Mouse (Mus musculus): Measurements from ENCODE around the gene Ecd.

Gene Ecd

GRCm38 (mm10) chr14:20347991-20348541, at the start of gene Ecd, which contains the start of gene Fam149b:
TSS of gene Ecd (minus strand) at chr14:20348121.
TSS of gene Fam149b (plus strand) at chr14:20348162.
- peak; percentile 96 for DNase-seq

DNA sequence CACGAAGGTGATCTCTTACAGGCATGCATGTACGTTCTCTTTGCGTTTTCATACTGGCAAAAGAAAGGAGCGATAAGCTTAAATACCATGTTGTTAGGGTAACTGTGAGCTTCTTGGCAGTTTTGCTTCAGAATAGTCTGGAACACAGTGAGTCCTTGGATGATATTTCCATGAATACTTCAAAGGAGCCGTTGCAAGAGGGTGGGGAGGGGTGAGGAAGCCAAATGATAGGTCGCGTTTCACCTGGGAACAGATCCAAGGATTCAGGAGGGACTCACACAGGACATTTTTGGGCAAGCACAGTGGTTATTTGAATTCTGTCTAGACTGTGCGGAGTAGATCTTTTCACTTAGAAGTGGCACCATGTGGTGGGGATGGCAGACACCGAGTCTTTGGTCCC, 49.3 kb upstream of the Ecd start:
- no peak for DNase-seq

GRCm38 (mm10) chr14:20393205-20393913, 45.4 kb upstream of the Ecd start, which contains the start of gene Mrps16:
TSS of gene Mrps16 (minus strand) at chr14:20393634.
- DNase-seq, result peak; percentile 98

DNA sequence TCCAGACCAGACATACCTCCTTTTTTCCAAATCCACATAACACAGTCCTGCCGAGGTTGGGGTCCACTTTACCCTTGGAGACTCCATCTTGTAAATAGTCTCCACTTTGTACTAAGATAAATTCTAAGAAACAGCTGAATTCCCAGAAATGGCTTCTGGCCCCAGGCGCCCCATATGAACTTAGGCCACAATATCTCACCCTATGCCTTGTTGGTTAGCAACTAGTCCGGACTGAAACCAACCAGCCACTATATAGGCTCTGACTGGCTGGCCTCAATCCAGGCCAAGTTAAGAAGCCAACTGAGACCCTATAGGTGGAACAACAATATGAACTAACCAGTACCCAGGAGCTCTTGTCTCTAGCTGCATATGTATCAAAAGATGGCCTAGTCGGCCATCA, 44.4 kb upstream of the Ecd start:
- DNase-seq, result no peak

DNA sequence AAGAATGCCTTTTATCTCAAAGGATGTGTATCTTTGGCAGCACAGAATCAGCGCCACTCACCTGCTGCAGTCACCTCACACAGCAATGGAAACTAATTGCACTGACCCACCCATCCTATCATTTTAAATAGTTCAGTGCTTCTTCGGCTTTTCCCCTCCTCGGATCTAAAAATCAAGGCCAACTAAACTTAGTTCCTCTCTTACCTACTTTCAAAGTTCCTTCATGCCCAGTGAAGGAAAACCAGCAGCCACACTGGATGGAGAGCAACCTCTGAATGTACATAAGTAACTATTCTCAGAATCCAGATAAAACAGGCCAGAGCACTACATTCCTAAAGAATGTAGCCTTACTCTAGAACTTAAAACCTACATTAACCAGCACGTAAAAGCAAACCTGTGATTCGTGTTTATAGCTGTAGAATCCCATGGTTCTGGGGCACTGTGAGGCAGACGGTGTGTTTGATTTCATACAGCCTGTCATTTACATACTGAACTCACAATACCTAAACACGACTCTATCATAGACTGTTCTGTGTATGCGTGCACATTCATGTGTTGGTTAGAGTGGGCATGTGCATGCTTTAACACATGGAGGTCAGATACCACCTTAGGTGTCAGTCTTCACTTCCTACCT, 41.6 kb upstream of the Ecd start:
- no peak for DNase-seq

- DNase-seq, result peak; percentile 97
These were observed 40.7 kb upstream of the Ecd start, which contains the start of gene Dnajc9 for GRCm38 (mm10) chr14:20388441-20389129. TSS of gene Dnajc9 (minus strand) at chr14:20388910.

DNA sequence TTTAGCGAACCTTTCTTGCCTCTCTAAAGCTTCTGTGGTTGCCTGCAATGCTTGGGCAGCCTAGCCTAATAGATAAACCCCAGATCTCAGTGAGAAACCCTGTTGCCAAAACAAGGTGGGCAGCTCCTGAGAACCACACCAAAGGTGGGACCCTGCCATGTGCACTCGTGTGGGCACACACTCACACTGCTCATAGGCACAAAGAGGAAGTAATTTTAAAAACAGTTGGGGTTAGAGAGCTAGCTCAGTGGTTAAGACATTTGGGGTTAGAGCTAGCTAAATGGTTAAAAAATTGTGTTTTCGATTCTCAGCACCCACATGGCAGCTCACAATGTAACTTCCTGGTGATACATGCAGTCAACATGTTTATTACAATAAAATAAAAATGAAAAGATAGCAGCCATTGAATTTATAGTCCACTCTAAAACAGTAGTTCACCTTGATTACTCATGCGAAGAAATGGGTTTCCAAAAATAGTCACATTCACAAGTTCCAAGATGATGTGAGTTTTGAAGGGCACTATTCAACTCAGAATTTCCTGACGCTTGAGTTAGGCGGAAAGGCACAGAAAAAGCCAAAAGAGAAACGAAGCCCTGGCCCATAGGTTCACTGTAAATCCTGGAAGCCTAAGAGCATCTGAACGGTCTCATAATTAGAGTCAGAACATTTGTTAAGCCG, 32.0 kb upstream of the Ecd start:
- peak; percentile 34 for DNase-seq

GRCm38 (mm10) chr14:20379087-20379640, 31.2 kb upstream of the Ecd start:
- peak; percentile 73 for DNase-seq

- DNase-seq, result peak; percentile 72
These were observed 30.6 kb upstream of the Ecd start for GRCm38 (mm10) chr14:20378313-20379061.

DNA sequence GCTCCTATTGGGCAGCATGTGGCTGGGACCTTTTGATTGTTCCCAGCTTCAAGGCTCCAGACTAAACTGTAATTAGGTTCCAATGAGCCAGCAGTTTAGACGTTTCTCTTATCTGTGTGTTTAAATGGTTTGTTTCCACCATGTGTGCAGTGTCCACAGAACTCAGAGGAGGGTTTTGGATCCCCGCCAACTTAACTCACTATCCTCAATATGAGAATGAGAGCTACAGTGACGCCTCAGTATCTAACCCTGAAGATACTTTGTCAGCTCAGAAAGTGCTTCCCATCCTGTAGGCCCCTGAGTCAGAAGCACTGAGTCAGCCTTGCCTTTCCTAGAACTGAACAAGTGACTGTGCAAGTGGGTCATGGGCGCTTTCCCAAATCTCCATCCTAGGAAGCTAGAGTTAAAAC, 29.2 kb upstream of the Ecd start:
- DNase-seq, result no peak

DNA sequence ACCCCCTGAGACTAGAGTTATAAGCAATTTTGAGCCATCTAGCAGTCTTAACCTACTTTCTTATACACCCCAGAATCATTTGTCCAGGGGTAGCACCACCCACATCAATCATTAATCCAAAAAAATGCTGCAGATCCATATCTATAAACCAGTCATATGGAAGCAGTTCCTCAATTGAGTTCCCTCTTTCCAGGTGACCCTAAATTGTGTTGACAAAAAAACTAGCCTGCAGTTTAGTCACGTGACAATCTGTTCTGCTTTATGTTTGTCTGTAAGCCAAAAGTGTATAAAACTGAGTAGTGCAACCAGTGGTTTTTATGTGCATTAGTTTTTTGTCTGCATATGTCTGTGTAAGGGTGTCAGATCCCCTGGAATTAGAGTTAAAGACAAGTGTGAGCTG, 23.9 kb upstream of the Ecd start:
- no peak for DNase-seq

- DNase-seq, result no peak
These were observed 22.9 kb upstream of the Ecd start for GRCm38 (mm10) chr14:20370798-20371197.

- DNase-seq, result peak; percentile 7
These were observed 20.4 kb upstream of the Ecd start for GRCm38 (mm10) chr14:20368271-20368670.

DNA sequence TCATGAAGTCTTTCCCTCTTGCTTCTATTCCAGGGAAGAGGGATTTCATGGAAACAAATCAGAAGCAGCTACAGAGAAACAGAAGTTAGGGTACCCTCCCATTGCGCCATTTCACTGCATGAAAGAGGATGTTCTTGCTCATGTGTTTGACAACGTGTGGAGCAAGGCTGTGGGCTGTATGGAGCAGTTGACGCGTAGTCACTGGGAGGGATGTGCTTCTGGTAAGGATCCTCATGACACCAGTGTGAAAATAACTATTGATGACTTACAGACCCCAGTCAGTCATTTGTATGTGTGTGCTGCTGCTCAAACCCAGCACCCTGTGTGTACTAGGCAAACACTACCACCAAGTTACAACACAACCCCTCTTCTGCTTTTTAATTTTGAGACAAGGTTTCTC, 15.3 kb upstream of the Ecd start:
- DNase-seq, result peak; percentile 28

DNA sequence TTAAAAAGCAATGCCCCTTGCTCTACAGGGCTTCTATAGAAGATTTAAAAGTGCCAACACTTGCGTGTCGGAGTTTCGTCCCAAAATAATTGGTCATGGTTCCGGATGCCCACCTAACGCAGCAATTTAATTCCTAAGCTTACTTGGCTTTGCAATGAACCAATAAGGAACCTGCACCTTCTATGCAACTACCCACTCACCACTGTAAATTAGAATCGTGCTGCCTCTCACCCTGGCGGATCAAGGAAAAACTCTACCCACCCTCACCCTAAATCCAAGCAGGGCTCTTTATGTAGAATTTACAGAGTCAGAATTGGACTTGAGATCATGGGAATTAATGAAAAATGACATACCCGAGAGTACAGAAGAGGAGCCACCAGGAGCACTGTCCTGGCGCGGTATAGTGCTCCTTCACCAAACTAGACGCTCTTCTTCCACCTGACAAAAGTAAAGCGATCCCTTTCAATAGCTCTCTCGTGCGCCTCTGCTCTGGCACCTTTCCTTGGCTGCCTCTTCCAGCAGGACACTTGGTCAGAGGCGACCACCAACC, 405 bp downstream of the Ecd start:
- no peak for DNase-seq

- no peak for DNase-seq
These were observed 2.0 kb downstream of the Ecd start for GRCm38 (mm10) chr14:20345885-20346284.

DNA sequence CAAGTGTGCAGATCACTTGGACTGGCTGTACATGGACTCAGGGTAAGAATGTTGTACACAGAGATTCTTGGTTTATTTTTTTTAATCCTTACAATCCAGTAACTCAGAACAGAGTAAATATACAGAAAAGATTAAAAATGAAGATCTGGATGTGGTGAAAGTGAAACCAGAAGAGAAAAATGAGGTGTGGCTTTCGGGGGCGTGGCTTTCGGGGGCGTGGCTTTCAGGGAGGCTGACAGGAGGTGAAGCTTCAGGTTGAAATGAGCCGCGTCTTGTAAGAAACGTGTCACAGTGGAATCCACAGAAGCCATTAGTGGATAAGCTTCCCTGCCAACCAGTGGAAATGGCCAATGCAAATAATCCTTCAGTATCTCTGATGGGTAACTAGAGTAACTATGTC, 7.1 kb downstream of the Ecd start:
- peak; percentile 7 for DNase-seq

DNA sequence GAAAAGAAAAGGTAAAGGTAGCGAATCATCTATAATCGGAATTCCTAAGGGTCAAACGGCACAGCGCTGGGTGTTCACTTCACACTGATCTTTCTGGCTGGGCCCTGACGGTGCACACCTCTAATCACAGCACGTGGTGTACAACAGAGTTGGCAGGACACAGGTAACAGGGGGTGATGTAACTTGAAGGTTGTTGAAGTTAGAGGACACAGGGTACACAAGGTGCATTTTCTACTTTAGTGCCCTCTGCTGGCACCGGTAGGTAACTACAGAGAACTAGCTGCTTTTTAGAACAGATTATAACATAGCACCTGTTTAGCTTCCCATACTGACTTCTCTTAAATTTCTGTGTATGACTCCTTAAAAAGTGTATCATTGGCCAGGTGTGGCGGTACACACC, 7.8 kb downstream of the Ecd start:
- peak; percentile 60 for DNase-seq

- no peak for DNase-seq
These were observed 8.5 kb downstream of the Ecd start for GRCm38 (mm10) chr14:20339415-20339814.

- no peak for DNase-seq
These were observed 16.6 kb downstream of the Ecd start for GRCm38 (mm10) chr14:20331316-20331715.

DNA sequence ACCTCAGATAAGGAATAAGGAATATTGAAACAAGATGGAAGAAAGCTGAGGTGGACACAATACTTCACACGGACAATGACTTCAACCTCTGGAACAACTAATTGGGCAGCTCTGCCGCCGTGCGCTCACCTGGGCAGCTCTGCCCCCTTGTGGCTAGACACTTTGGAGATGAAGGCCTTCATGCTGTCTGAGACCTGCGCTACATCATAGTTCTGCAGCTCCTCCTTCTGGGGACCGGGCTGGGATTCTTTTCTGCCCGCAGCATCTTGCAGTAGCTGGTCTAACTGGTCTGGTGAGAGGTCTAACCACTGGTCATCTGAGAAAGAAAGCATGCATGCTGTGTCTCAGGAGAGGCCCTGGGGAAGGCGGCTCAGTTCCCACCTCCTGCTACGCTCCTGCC, 19.4 kb downstream of the Ecd start:
- DNase-seq, result peak; percentile 56

GRCm38 (mm10) chr14:20324196-20324595, 23.7 kb downstream of the Ecd start:
- no peak for DNase-seq
